Mouse (Mus musculus) cerebellum, adult 8-10 months (tissue): ENCODE measurements at regions not wholly inside any gene's neighbourhood (a gene's known extent, or its start where the extent isn't known, plus 50 kb on each side); places are given as distances from the start of the nearest gene placed in this dataset.

ENCODE experiments used
- DNase-seq: peaks from one replicate; pipeline ENCODE4 v3.0.0; 2022

GRCm38 (mm10) chr8:10760231-10760630, 248.0 kb downstream of the Irs2 start:
- no peak for DNase-seq

GRCm38 (mm10) chr8:10758151-10758550, 250.1 kb downstream of the Irs2 start:
- DNase-seq = no peak

DNA sequence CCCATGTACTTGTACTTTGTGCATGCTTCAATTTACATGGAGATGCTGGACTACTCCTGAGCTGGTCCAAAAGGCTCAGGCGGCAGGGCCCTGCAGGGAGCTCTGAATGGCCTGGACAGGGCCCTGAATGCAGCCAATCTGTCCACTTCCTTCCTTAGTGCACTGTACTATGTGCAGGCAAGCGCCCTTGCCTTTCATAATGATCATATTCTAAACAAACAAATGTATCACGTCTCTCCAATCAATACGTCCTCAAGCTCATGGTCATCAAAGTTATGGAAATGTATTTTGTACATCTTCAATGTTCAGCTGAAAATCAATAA, 253.3 kb downstream of the Irs2 start:
- no peak for DNase-seq

- no peak for DNase-seq
Observed at GRCm38 (mm10) chr8:10754232-10754985, 253.8 kb downstream of the Irs2 start.

GRCm38 (mm10) chr8:10753056-10753455, 255.2 kb downstream of the Irs2 start:
- no peak for DNase-seq

DNA sequence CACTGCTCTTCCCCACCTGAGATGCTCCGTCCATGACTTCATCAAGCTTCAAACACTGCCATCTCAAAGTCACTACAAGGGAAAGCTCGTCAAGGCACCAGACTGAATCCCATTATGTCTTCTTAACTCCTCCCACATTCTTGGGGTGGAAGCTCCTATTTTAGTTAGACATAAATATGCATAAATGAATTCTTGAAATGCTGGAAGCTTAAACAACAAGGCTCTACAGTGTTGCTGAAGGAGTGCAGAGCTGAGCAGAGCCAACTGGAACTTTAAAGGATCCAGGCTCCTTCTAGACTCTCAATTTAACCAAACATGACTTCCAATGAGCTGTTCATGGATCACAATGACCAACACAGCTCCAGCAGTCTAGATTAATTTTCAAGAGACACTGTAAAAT, 261.1 kb downstream of the Irs2 start:
- no peak for DNase-seq

DNA sequence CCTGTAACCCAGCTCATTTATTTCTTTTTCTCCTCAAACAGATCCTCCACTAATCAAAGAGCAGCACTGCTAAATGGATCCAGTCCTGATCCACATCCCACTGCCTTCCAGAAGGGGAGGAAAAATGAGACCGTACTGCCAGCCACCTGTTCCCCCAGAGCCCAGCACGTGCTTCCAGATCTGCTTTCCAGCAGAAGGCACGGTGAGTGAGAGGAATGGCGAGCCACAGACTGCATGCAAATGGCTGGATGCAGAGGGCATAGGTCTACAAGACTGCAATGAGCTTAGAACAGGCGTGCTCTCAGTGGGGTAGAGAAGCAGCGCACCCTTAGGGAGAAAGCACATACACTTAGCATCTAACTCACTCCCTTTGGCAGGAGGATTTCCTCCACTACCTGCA, 265.0 kb downstream of the Irs2 start:
- DNase-seq = no peak

DNA sequence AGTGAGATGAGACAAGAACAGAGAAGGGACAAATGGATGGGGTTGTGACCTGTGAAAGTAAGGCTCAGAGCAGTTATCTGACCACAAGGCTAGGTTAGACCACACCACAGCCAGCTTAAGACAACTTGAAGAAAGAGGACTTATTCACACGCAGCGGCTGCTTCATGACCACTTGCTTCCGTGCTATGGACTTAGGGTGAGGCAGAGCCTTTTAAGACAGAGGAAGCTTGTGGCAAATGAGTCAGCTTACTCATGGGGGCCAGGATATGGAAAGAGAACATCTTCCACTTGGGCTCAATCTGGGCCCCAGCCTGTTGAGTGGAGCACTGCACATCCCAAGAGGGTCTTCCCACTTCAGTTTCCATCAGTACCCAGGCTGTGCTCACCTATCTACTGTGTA, 267.4 kb downstream of the Irs2 start:
- DNase-seq = no peak

GRCm38 (mm10) chr8:10738486-10739081, 269.7 kb downstream of the Irs2 start:
- DNase-seq = no peak

GRCm38 (mm10) chr8:10734746-10735145, 273.5 kb downstream of the Irs2 start:
- no peak for DNase-seq

- no peak for DNase-seq
Observed at GRCm38 (mm10) chr8:10723332-10723731, 284.9 kb downstream of the Irs2 start.

GRCm38 (mm10) chr8:10722742-10723141, 285.5 kb downstream of the Irs2 start:
- DNase-seq = no peak

- no peak for DNase-seq
Observed at GRCm38 (mm10) chr8:10722342-10722741, 285.9 kb downstream of the Irs2 start.

- no peak for DNase-seq
Observed at GRCm38 (mm10) chr8:10721146-10721862, 287.0 kb downstream of the Irs2 start.

DNA sequence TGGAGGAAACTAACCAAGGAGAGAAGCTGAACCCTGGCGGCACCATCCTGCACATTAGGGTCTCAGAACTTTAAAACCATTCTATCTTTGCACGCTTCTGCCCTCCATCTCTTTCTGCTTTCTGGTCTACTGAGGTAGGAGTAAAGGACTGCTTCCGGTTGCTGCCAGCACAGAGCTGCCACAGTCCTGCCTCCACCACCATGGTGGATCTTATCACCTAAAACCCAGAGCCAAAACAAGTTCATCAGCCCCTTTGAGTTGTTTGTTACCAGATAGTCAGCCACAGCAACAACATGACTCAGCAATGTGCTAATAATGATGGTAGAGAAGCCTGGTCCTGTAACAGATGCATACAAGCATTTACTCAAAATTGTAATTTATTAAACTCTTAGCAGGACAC, 287.9 kb downstream of the Irs2 start:
- no peak for DNase-seq

- DNase-seq = no peak
Observed at GRCm38 (mm10) chr8:10719411-10719810, 288.8 kb downstream of the Irs2 start.

- no peak for DNase-seq
Observed at GRCm38 (mm10) chr8:10717297-10717696, 291.0 kb downstream of the Irs2 start.

DNA sequence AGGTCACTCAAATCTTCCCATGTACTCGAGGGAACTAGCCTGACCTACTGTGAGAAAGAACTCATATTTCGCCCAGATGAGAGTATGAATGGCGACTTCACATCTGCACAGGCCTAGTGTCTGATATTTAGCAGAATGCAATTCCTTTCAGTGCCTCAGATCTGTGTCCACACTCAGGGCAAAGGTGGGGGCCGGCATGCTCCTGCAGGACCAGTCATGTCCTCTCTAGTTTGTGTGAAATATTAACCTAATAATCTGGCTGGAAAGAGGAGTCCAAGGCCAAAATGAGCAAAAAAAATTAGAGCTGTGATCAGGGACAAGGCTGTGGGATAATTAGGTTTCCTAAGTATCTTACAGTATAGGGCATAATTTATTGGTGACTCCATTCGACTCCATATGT, 292.1 kb downstream of the Irs2 start:
- DNase-seq = no peak

- DNase-seq = no peak
Observed at GRCm38 (mm10) chr8:10713515-10714042, 294.7 kb downstream of the Irs2 start.

DNA sequence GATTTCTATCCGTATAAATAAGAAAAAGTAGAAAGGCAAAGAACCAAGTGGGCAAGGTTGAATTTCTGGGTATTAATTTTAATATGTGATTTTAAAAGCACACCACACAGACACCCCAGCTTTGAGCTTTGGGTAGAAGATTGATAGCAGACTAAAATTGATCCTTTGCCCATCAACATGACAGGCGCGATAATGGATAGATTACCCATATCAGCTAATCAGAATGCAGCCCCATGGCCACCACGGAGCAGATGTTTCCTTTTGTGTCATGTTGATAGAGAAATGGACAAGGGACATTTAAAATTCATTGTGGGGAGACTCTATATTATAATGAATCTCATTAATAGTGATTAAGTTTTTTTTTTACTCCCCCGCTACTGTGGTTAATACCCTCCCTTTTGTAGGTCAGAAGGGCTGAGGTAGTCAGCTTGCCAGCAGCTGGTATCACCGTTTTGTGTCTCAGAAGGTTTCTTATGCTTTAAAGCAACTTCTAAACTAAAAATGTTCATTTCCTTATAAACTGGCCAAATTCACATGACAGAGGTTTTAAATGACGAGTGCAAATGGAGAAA, 296.1 kb downstream of the Irs2 start:
- no peak for DNase-seq

DNA sequence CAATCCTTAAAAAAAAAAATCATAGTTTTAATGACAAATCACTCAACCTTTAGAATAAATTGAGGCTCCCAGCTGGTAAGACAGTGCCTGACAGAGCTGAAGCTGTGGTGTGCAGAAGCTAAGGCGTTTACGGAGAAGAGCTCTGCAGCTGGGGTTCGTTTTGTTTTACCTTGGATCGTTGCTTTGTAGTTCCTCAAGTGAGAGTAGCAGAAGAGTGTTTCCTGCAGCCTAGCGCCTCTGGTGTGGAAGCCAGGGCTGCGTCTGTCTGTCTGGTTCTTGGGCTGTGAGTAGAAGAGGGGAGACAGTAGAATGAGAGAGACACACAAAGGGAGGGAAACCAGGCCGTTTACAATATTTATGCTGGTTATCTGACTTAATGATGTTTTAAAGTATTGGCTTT, 296.8 kb downstream of the Irs2 start:
- DNase-seq = no peak

DNA sequence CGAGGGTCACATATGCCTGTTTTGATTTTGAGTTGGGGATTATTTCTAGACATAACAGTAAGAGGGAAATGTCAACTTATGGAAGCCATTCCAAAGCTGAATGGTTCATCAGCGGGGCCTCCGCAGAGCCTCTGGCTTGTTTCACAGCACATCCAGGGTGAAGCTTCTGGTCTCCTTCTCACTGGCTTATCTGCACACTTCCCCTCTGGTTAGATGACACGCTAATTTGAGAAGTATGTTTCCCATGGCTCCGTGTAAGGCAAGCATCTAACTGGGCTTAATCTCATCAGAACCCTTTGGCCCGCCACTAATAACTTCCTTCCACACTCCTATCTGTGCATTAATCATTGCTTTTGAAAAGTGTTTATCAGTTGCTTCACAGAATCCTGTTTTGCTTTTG, 299.7 kb downstream of the Irs2 start:
- no peak for DNase-seq

- DNase-seq = no peak
Observed at GRCm38 (mm10) chr8:10707122-10707521, 301.1 kb downstream of the Irs2 start.

- no peak for DNase-seq
Observed at GRCm38 (mm10) chr8:10705909-10706308, 302.3 kb downstream of the Irs2 start.
